Mouse (Mus musculus): ENCODE data around the gene Clasp1. TPM values are rescaled to one million over a fixed set of nuclear protein-coding genes. Genes with fewer than 3 reads are reported as not detected.

Gene Clasp1
- polyA plus RNA-seq, 1 experiment, result 25.6 TPM

DNA sequence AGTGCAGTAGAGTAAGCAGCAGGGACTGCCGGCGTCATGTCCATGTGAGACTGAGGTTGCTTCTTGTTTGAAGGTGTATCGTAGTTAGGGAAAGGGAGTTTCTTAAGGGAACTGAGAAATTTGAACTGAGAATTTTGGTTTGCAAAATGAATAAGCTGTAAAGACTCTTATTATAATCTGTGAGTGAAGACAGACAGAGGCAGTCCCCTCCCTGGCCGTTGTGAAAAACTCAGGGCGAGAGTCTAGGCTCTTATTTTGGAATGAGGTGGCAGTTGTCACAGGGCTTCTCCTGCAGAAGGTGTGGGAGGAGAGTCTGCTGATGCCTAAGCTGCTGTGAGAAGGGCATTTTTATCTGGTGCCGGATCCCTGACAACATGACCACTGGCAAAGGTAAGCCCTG, 92.8 kb downstream of the Clasp1 start:
- no peak for TF ChIP-seq POLR2A (IDR thresholded peaks at IDR 0.05; ENCODE audit: borderline replicate concordance, control insufficient read depth, low read depth, low read length)
- no peak for TF ChIP-seq CTCF (IDR thresholded peaks at IDR 0.05; ENCODE audit: control insufficient read depth, insufficient read depth, low read length)
- Histone ChIP-seq H3K27ac (ENCODE audit: control insufficient read depth, insufficient read depth, low read depth, low read length, poor library complexity) (peak overlapping the region; percentile 62), H3K4me1 (ENCODE audit: control insufficient read depth, insufficient read depth, low read length) (peaks cover 3% of the 10 kb centered on the region; the same call in 1 of the 2 replicates), H3K4me3 (replicated peaks; ENCODE audit: control insufficient read depth, low read depth, low read length) (no peak overlapping the region)
- 76% methylated on average over 6 of the region's 6 CpGs for WGBS

DNA sequence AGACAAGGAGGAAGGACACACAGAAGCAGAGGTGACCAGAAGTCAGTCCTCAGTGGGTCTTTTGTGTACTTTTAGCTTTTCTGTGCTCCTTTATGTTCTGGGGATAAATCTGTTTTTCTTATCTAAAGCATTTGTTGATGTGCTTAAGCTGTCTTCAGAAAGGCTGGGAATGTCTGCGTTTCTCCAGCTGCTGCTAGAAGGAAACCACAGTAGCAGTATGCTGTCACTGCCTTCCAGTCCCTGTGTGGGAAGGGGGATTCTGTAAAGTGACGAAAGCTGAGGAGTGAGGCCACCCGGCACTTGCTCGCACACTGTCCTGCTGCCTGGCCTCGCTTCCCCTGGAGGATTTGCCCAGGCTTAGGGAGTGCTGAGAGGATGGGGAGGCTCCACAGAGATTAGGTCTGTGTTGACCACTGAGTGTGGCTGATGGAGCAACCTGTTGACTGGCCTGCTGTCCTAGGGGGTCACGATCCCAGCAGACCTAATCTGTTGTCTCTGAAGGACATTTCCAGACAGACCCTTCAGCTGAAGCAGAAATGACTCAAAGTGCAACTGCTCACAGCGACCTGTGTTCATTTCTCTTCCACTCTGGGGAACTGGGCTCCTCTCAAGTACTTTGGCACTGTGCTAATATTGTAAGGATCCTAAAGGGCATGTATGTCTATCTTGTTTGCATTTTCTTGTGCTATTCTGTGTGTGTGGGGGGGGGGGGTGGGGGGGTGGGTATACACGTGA, 93.6 kb downstream of the Clasp1 start:
- 85% methylated on average over 8 of the region's 8 CpGs for WGBS
- Histone ChIP-seq H3K27ac (ENCODE audit: control insufficient read depth, insufficient read depth, low read depth, low read length, poor library complexity) (no peak overlapping the region), H3K4me1 (ENCODE audit: control insufficient read depth, insufficient read depth, low read length) (peaks cover 3% of the 10 kb centered on the region; the same call in 1 of the 2 replicates), H3K4me3 (replicated peaks; ENCODE audit: control insufficient read depth, low read depth, low read length) (no peak overlapping the region)
- TF ChIP-seq CTCF (IDR thresholded peaks at IDR 0.05; ENCODE audit: control insufficient read depth, insufficient read depth, low read length) (no peak), POLR2A (IDR thresholded peaks at IDR 0.05; ENCODE audit: borderline replicate concordance, control insufficient read depth, low read depth, low read length) (no peak)

DNA sequence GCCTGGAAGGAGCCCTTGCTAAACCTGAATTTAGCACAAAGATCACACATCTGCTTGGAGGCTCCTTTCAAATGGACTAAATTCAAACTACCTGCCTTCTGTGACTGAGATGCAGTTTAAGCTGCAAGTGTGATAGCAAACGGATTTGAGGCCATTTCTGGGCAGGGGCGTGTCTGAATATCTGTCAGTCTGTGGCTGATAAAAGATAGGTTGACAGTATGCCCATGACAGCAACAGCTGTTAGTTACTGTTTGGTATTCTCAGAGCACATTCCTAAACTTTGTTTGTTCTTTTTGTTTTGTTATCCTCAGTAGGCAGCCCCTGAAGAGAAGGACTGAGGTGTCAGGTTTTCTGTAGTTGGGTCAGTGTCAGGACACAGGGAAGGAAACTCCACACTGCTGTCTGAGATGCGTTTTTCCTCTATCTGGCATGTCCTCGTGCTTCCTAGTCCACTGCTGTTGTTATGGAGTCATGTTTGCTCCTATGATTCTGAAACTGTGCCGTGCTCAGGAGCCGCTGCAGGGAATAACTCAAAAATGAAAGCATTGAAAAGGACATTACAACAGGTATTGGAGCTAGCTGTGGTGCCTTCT, 94.7 kb downstream of the Clasp1 start:
- 76% methylated on average over 6 of the region's 6 CpGs for WGBS
- no peak for TF ChIP-seq CTCF (IDR thresholded peaks at IDR 0.05; ENCODE audit: control insufficient read depth, insufficient read depth, low read length)
- no peak for TF ChIP-seq POLR2A (IDR thresholded peaks at IDR 0.05; ENCODE audit: borderline replicate concordance, control insufficient read depth, low read depth, low read length)
- Histone ChIP-seq H3K4me3 (replicated peaks; ENCODE audit: control insufficient read depth, low read depth, low read length) (no peak overlapping the region), H3K27ac (ENCODE audit: control insufficient read depth, insufficient read depth, low read depth, low read length, poor library complexity) (no peak overlapping the region), H3K4me1 (ENCODE audit: control insufficient read depth, insufficient read depth, low read length) (peaks cover 3% of the 10 kb centered on the region; the same call in 1 of the 2 replicates)

DNA sequence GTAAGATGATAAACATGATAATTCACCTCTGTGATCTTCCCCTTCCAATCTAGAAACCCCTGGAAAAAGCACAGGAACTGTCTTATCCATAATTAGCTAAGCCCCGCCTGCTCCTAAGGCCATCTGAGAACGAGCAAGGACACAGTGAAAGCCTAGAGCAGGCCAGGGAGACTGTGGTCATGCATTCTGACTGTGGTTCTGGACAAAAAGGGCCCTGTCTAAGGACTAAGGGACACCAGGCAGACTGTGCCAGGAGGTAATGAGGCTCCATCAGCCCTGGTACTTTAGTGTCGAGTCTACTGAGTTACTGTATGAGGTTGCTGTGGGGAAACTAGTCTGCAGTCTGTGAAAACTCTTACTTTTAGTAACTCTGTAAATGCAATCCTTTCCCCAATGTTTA, 96.7 kb downstream of the Clasp1 start:
- Histone ChIP-seq H3K27ac (ENCODE audit: control insufficient read depth, insufficient read depth, low read depth, low read length, poor library complexity) (no peak overlapping the region), H3K4me1 (ENCODE audit: control insufficient read depth, insufficient read depth, low read length) (peaks cover 2% of the 10 kb centered on the region; the same call in 1 of the 2 replicates), H3K4me3 (replicated peaks; ENCODE audit: control insufficient read depth, low read depth, low read length) (no peak overlapping the region)
- 80% methylated on average over 3 of the region's 3 CpGs for WGBS
- no peak for TF ChIP-seq POLR2A (IDR thresholded peaks at IDR 0.05; ENCODE audit: borderline replicate concordance, control insufficient read depth, low read depth, low read length)
- no peak for TF ChIP-seq CTCF (IDR thresholded peaks at IDR 0.05; ENCODE audit: control insufficient read depth, insufficient read depth, low read length)

DNA sequence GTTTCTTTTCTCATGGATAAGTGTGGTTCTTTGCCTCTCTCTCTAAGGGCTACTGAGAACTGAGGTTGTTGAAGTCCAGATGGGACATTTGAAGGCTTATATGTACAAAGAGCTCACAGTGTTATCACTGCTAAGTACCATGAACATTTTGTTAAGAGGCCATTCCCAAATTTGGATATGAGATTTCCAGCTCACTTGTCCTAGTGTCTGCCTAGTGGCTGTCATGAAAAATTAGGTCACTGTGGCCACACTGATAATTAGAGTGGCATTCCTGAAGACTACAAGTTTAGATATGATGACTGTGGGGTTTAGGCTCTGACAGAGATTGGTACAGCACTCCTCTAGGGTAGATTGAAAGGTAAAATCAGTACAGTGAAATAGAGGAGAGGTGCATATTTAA, 97.2 kb downstream of the Clasp1 start:
- peaks cover 2% of the 10 kb centered on the region; the same call in 1 of the 2 replicates for H3K4me1 ChIP-seq (ENCODE audit: control insufficient read depth, insufficient read depth, low read length)
- H3K27ac ChIP-seq (ENCODE audit: control insufficient read depth, insufficient read depth, low read depth, low read length, poor library complexity), result no peak overlapping the region
- TF ChIP-seq CTCF (IDR thresholded peaks at IDR 0.05; ENCODE audit: control insufficient read depth, insufficient read depth, low read length) (no peak), POLR2A (IDR thresholded peaks at IDR 0.05; ENCODE audit: borderline replicate concordance, control insufficient read depth, low read depth, low read length) (no peak)
- no peak overlapping the region for H3K4me3 ChIP-seq (replicated peaks; ENCODE audit: control insufficient read depth, low read depth, low read length)

- WGBS, result 66% methylated on average over 3 of the region's 3 CpGs
- Histone ChIP-seq H3K4me3 (replicated peaks; ENCODE audit: control insufficient read depth, low read depth, low read length) (no peak overlapping the region), H3K4me1 (ENCODE audit: control insufficient read depth, insufficient read depth, low read length) (no peaks in the 10 kb centered on the region), H3K27ac (ENCODE audit: control insufficient read depth, insufficient read depth, low read depth, low read length, poor library complexity) (no peak overlapping the region)
- no peak for TF ChIP-seq CTCF (IDR thresholded peaks at IDR 0.05; ENCODE audit: control insufficient read depth, insufficient read depth, low read length)
- no peak for TF ChIP-seq POLR2A (IDR thresholded peaks at IDR 0.05; ENCODE audit: borderline replicate concordance, control insufficient read depth, low read depth, low read length)
These were observed 104.0 kb downstream of the Clasp1 start for GRCm38 (mm10) chr1:118492811-118493210.

GRCm38 (mm10) chr1:118494551-118494950, 105.7 kb downstream of the Clasp1 start:
- TF ChIP-seq POLR2A (IDR thresholded peaks at IDR 0.05; ENCODE audit: borderline replicate concordance, control insufficient read depth, low read depth, low read length), result no peak
- Histone ChIP-seq H3K4me3 (replicated peaks; ENCODE audit: control insufficient read depth, low read depth, low read length) (no peak overlapping the region), H3K27ac (ENCODE audit: control insufficient read depth, insufficient read depth, low read depth, low read length, poor library complexity) (no peak overlapping the region), H3K4me1 (ENCODE audit: control insufficient read depth, insufficient read depth, low read length) (no peaks in the 10 kb centered on the region)
- WGBS, result 97% methylated on average over 9 of the region's 9 CpGs

GRCm38 (mm10) chr1:118498311-118498710, 109.5 kb downstream of the Clasp1 start:
- Histone ChIP-seq H3K4me3 (replicated peaks; ENCODE audit: control insufficient read depth, low read depth, low read length) (no peak overlapping the region), H3K27ac (ENCODE audit: control insufficient read depth, insufficient read depth, low read depth, low read length, poor library complexity) (no peak overlapping the region)
- 58% methylated on average over 5 of the region's 5 CpGs for WGBS

More at GRCm38 (mm10) chr1:118498311-118498710, 109.5 kb downstream of the Clasp1 start:
- H3K4me1 ChIP-seq (ENCODE audit: control insufficient read depth, insufficient read depth, low read length), result no peaks in the 10 kb centered on the region
- TF ChIP-seq POLR2A (IDR thresholded peaks at IDR 0.05; ENCODE audit: borderline replicate concordance, control insufficient read depth, low read depth, low read length) (no peak), CTCF (IDR thresholded peaks at IDR 0.05; ENCODE audit: control insufficient read depth, insufficient read depth, low read length) (peak; percentile 89)
